ENCODE assay signal across 9 mouse cellular contexts in genomic region chr10:93275212-93276136, GRCm38 (mm10). TPM values are rescaled to one million over a fixed set of nuclear protein-coding genes. Genes with fewer than 3 reads are reported as not detected.
DNase-seq lines count a peak whose midpoint lies in the region; ATAC-seq and TF ChIP-seq lines count a peak whose summit lies in the region.
"Had no signal": no experiment of that assay in that cellular context is flagged by ENCODE, and none has a peak within 500 bp of the region (broad histone marks: within the 10 kb centered on the region; RNA-seq: fewer than 3 reads in every experiment).

No protein-coding gene starts in this region.

- no peak overlapping the region for H3K9ac ChIP-seq in heart, embryonic 11.5 days (ENCODE audit: low read depth, low read length)

- no peaks in the 10 kb centered on the region for H3K9me3 ChIP-seq in heart, embryonic 11.5 days (replicated peaks; ENCODE audit: control insufficient read depth, low read length)
- H3K9me3 ChIP-seq: G1E had no signal

- 0 out of 2 replicates have a peak, but pooled peaks have one; percentile 19 for ATAC-seq in heart, embryonic 11.5 days (replicated peaks; ENCODE audit: insufficient number of reproducible peaks, low FRiP score, low TSS enrichment)

- H3K36me3 ChIP-seq in heart, embryonic 11.5 days (ENCODE audit: control insufficient read depth, insufficient read depth, low read length), result no peaks in the 10 kb centered on the region
- H3K36me3 ChIP-seq: G1E had no signal

- peak overlapping the region; percentile 62 for H3K4me2 ChIP-seq in heart, embryonic 11.5 days

- intact Hi-C loops in left cerebral cortex, adult 2 months (cut with DNase I), result loop anchor here (1.0 to 10.0 kb wide), 4 partner anchors 9 to 201 kb away; partner anchors contain the start of gene Cdk17

- peak overlapping the region; percentile 17; the same call in 1 of the 2 replicates for H3K27ac ChIP-seq in heart, embryonic 11.5 days (ENCODE audit: low read depth, low read length)
- H3K27ac ChIP-seq in left cerebral cortex, adult 2 months, result peak overlapping the region; percentile 97

- H3K4me3 ChIP-seq in heart, embryonic 11.5 days (ENCODE audit: low read depth, low read length), result peak overlapping the region; percentile 28; the same call in 1 of the 2 replicates
- H3K4me3 ChIP-seq in left cerebral cortex, adult 2 months, result peak overlapping the region; percentile 37; the same call in 1 of the 2 replicates

- H3K27me3 ChIP-seq in heart, embryonic 11.5 days (ENCODE audit: control insufficient read depth, insufficient read depth, low read length), result no peaks in the 10 kb centered on the region

- H3K4me1 ChIP-seq in heart, embryonic 11.5 days (ENCODE audit: control insufficient read depth, insufficient read depth, low read length), result peaks cover 38% of the 10 kb centered on the region

- peak; percentile 1; the same call in 1 of the 2 replicates for TF ChIP-seq CTCF in left cerebral cortex, adult 2 months (IDR thresholded peaks at IDR 0.05)

- 52% methylated on average over 25 of the region's 25 CpGs for WGBS in heart, embryonic 11.5 days (ENCODE audit: insufficient replicate concordance)

- no peak for DNase-seq in heart, adult 9 months (ENCODE audit: low spot score in 2 of 2)
- peak; percentile 97 for DNase-seq in cerebellum, adult 9-10 months
- DNase-seq in frontal cortex, postnatal 36 days (ENCODE audit: low spot score in 2 of 2), result peak; percentile 92 to 96
- DNase-seq in left cerebral cortex, adult 2 months (ENCODE audit: extremely low spot score in 1 of 2, low spot score in 2 of 2), result peak; percentile 87 to 90
- peak; percentile 81 for DNase-seq in retina, postnatal 1 day
- no peak for DNase-seq in urinary bladder, postnatal 10 days (ENCODE audit: low spot score)
- no peak for DNase-seq in lung, postnatal 4 days

RNA-seq across cellular contexts. Expression of gene Elk3, which starts 35.5 kb away (rescaled TPM):
- polyA plus RNA-seq in heart, embryonic 11.5 days (2014; fragmentation: Nextera tagmentation; extraction: Ambion mirVana), result 39.9 and 42.1 TPM in 2 replicates
- total RNA-seq in left cerebral cortex, adult 2 months (2021), result 10 to 100 TPM in 1 of 2 experiments, 1 to 10 TPM in 1; 8.6 to 11.9 TPM
- polyA plus RNA-seq: G1E had no signal

Comparison
In these comparisons a context has a peak if more than half of its experiments do, and no peak if none do; other contexts are left out.
1. DNase-seq: peak in cerebellum, adult 9-10 months (single experiment), frontal cortex, postnatal 36 days (2 of 2), left cerebral cortex, adult 2 months (2 of 2) and retina, postnatal 1 day (single experiment); none in heart, adult 9 months (0 of 2), urinary bladder, postnatal 10 days (single experiment) and lung, postnatal 4 days (0 of 2).